8 mouse cellular contexts compared by ENCODE assay signal in genomic region chr11:96910003-96910402, GRCm38 (mm10). TPM values are rescaled to one million over a fixed set of nuclear protein-coding genes. Genes with fewer than 3 reads are reported as not detected.
A peak's percentile ranks its signal among the peaks of the same experiment; 100 is the strongest.
DNase-seq lines count a peak whose midpoint lies in the region; ATAC-seq and TF ChIP-seq lines count a peak whose summit lies in the region.

No protein-coding gene starts in this region.

- no peaks in the 10 kb centered on the region; the same call in 1 of the 2 replicates for H3K36me3 ChIP-seq in embryonic facial prominence, embryonic 11.5 days (replicated peaks; ENCODE audit: control insufficient read depth, insufficient read depth, low read depth, low read length)
- H3K36me3 ChIP-seq in heart, adult 2 months (ENCODE audit: control insufficient read depth, insufficient read depth, low read length), result no peaks in the 10 kb centered on the region
- H3K36me3 ChIP-seq in limb, embryonic 13.5 days, result peaks cover 55% of the 10 kb centered on the region
- H3K36me3 ChIP-seq in splenic B cell, adult 2 months (ENCODE audit: control insufficient read depth, insufficient read depth, low read length, poor library complexity, severe bottlenecking), result no peaks in the 10 kb centered on the region; the same call in none of the 2 replicates

- no peaks in the 10 kb centered on the region for H3K79me2 ChIP-seq in heart, adult 2 months (replicated peaks; ENCODE audit: control insufficient read depth, insufficient read depth, low read length)

- H3K4me2 ChIP-seq in embryonic facial prominence, embryonic 11.5 days (ENCODE audit: low read depth, low read length), result no peak overlapping the region
- no peak overlapping the region for H3K4me2 ChIP-seq in limb, embryonic 13.5 days (replicated peaks)

- TF ChIP-seq CTCF in heart, adult 2 months (IDR thresholded peaks at IDR 0.05), result peak; percentile 92

- intact Hi-C loops in heart, adult 2 months (cut with DNase I), result loop anchor here (1.0 to 5.0 kb wide), 2 partner anchors 43 to 148 kb away; no protein-coding TSS in a partner anchor

- ATAC-seq in embryonic facial prominence, embryonic 11.5 days (replicated peaks; ENCODE audit: insufficient number of reproducible peaks, low FRiP score, low TSS enrichment, low read depth), result peak; percentile 49
- peak; percentile 38; the same call in 1 of the 2 replicates for ATAC-seq in limb, embryonic 13.5 days (ENCODE audit: low FRiP score, low read depth)

- no peaks in the 10 kb centered on the region for H3K4me1 ChIP-seq in embryonic facial prominence, embryonic 11.5 days (ENCODE audit: control insufficient read depth, insufficient read depth, low read length)
- H3K4me1 ChIP-seq in heart, adult 2 months (ENCODE audit: control insufficient read depth, insufficient read depth, low read length), result no peaks in the 10 kb centered on the region; the same call in 1 of the 2 replicates
- H3K4me1 ChIP-seq in limb, embryonic 13.5 days, result peaks cover 8% of the 10 kb centered on the region

- 27% methylated on average over 7 of the region's 7 CpGs for WGBS in embryonic facial prominence, embryonic 11.5 days
- WGBS in heart, adult 2 months, result 25% methylated on average over 7 of the region's 7 CpGs
- WGBS in limb, embryonic 13.5 days, result 32% methylated on average over 7 of the region's 7 CpGs

- H3K9me3 ChIP-seq in embryonic facial prominence, embryonic 11.5 days (replicated peaks; ENCODE audit: control insufficient read depth, low read length), result no peaks in the 10 kb centered on the region
- no peaks in the 10 kb centered on the region for H3K9me3 ChIP-seq in limb, embryonic 13.5 days

- H3K27ac ChIP-seq in embryonic facial prominence, embryonic 11.5 days (replicated peaks; ENCODE audit: low read depth, low read length), result no peak overlapping the region
- no peak overlapping the region for H3K27ac ChIP-seq in heart, adult 2 months
- H3K27ac ChIP-seq in limb, embryonic 13.5 days, result no peak overlapping the region

- no peak for TF ChIP-seq POLR2A in heart, adult 2 months (IDR thresholded peaks at IDR 0.05; ENCODE audit: insufficient read depth, low read depth, low read length)

- peak; percentile 76; the same call in 1 of the 2 replicates for TF ChIP-seq EP300 in heart, adult 2 months (IDR thresholded peaks at IDR 0.05; ENCODE audit: insufficient read depth, low read depth, low read length)

- H3K4me3 ChIP-seq in embryonic facial prominence, embryonic 11.5 days (ENCODE audit: low read depth, low read length), result no peak overlapping the region
- no peak overlapping the region for H3K4me3 ChIP-seq in heart, adult 2 months
- no peak overlapping the region for H3K4me3 ChIP-seq in limb, embryonic 13.5 days

- peak; percentile 84 for DNase-seq in 416B (ENCODE audit: low read depth)
- DNase-seq in adrenal gland, postnatal 10 days, result peak; percentile 84
- DNase-seq in embryonic facial prominence, embryonic 11.5 days (ENCODE audit: low spot score), result peak; percentile 89
- peak; percentile 76 to 80 for DNase-seq in heart, adult 2 months
- DNase-seq in kidney, adult 8-10 months, result peak; percentile 76 to 81
- peak; percentile 28 to 50 for DNase-seq in monocyte, adult 2 months (ENCODE audit: low read depth in 1 of 2, low spot score in 2 of 2)
- DNase-seq in splenic B cell, adult 2 months (ENCODE audit: low read depth, low spot score), result peak; percentile 82

- H3K27me3 ChIP-seq in embryonic facial prominence, embryonic 11.5 days (ENCODE audit: control insufficient read depth, insufficient read depth, low read length), result no peaks in the 10 kb centered on the region
- H3K27me3 ChIP-seq in heart, adult 2 months (ENCODE audit: control insufficient read depth, insufficient read depth, low read length), result no peaks in the 10 kb centered on the region
- H3K27me3 ChIP-seq in limb, embryonic 13.5 days, result no peaks in the 10 kb centered on the region
- H3K27me3 ChIP-seq in splenic B cell, adult 2 months (ENCODE audit: control insufficient read depth, insufficient read depth, low read length, poor library complexity, severe bottlenecking), result no peaks in the 10 kb centered on the region

- H3K9ac ChIP-seq in embryonic facial prominence, embryonic 11.5 days (replicated peaks; ENCODE audit: low read length), result no peak overlapping the region
- no peak overlapping the region for H3K9ac ChIP-seq in heart, adult 2 months (ENCODE audit: low read depth, low read length)
- no peak overlapping the region for H3K9ac ChIP-seq in limb, embryonic 13.5 days

RNA-seq across cellular contexts. Expression of gene Cdk5rap3, which starts 6.3 kb away (rescaled TPM):
- 10 to 100 TPM; 54.1 to 54.9 TPM for total RNA-seq in adrenal gland, postnatal 10 days (2021)
- 76.0 and 76.2 TPM in 2 replicates for polyA plus RNA-seq in embryonic facial prominence, embryonic 11.5 days (2014; fragmentation: Nextera tagmentation; extraction: Ambion mirVana)
- 10 to 100 TPM; 17.4 to 25.2 TPM for total RNA-seq in heart, adult 2 months (2021)
- polyA plus RNA-seq in heart, adult 2 months (2012; rRNA removed), result 13.8 and 17.5 TPM in 2 replicates
- 87.0 and 92.3 TPM in 2 replicates for polyA plus RNA-seq in limb, embryonic 13.5 days (2015; fragmentation: Nextera tagmentation; extraction: Ambion mirVana)

RNA-seq across cellular contexts. Expression of gene Prr15l, which starts 17.9 kb away (rescaled TPM):
- total RNA-seq in adrenal gland, postnatal 10 days (2021), result under 1 TPM; 0.24 to 0.66 TPM
- 1.7 and 2.8 TPM in 2 replicates for polyA plus RNA-seq in embryonic facial prominence, embryonic 11.5 days (2014; fragmentation: Nextera tagmentation; extraction: Ambion mirVana)
- total RNA-seq in heart, adult 2 months (2021), result 1 to 10 TPM in 1 of 2 experiments, under 1 TPM in 1; 0.93 to 2.1 TPM
- 0.70 and 2.5 TPM in 2 replicates for polyA plus RNA-seq in heart, adult 2 months (2012; rRNA removed)
- polyA plus RNA-seq in limb, embryonic 13.5 days (2015; fragmentation: Nextera tagmentation; extraction: Ambion mirVana), result 0.60 and 0.97 TPM in 2 replicates

RNA-seq across cellular contexts. Expression of gene Pnpo, which starts 33.8 kb away (rescaled TPM):
- 10 to 100 TPM; 29.1 to 32.5 TPM for total RNA-seq in adrenal gland, postnatal 10 days (2021)
- 26.7 and 29.0 TPM in 2 replicates for polyA plus RNA-seq in embryonic facial prominence, embryonic 11.5 days (2014; fragmentation: Nextera tagmentation; extraction: Ambion mirVana)
- 10 to 100 TPM; 12.9 to 13.0 TPM for total RNA-seq in heart, adult 2 months (2021)
- polyA plus RNA-seq in heart, adult 2 months (2012; rRNA removed), result 21.3 and 22.0 TPM in 2 replicates
- polyA plus RNA-seq in limb, embryonic 13.5 days (2015; fragmentation: Nextera tagmentation; extraction: Ambion mirVana), result 21.2 and 25.0 TPM in 2 replicates

Comparison
In these comparisons a context has a peak if more than half of its experiments do, and no peak if none do; other contexts are left out.
1. DNase-seq: peak in every context shown above with its lines; median percentile 89 in embryonic facial prominence, embryonic 11.5 days; 84 in 416B; 84 in adrenal gland, postnatal 10 days; 82 in splenic B cell, adult 2 months; 78 in kidney, adult 8-10 months; 78 in heart, adult 2 months; 39 in monocyte, adult 2 months.